Mouse (Mus musculus): ENCODE data around the gene Olfr523. TPM values are rescaled to one million over a fixed set of nuclear protein-coding genes. Genes with fewer than 3 reads are reported as not detected.
A peak's percentile ranks its signal among the peaks of the same experiment; 100 is the strongest.

Olfr523 gene
- not detected in 2 replicates for total RNA-seq (2017)

- no peak for ATAC-seq (replicated peaks; ENCODE audit: low read depth, poor library complexity, severe bottlenecking)
Observed at GRCm38 (mm10) chr7:140172936-140173335, at the start of gene Olfr523. TSS of gene Olfr523 (plus strand) at chr7:140173217.

GRCm38 (mm10) chr7:140124382-140124781 is 48.6 kb upstream of the Olfr523 start:
- ATAC-seq (replicated peaks; ENCODE audit: low read depth, poor library complexity, severe bottlenecking): no peak

DNA sequence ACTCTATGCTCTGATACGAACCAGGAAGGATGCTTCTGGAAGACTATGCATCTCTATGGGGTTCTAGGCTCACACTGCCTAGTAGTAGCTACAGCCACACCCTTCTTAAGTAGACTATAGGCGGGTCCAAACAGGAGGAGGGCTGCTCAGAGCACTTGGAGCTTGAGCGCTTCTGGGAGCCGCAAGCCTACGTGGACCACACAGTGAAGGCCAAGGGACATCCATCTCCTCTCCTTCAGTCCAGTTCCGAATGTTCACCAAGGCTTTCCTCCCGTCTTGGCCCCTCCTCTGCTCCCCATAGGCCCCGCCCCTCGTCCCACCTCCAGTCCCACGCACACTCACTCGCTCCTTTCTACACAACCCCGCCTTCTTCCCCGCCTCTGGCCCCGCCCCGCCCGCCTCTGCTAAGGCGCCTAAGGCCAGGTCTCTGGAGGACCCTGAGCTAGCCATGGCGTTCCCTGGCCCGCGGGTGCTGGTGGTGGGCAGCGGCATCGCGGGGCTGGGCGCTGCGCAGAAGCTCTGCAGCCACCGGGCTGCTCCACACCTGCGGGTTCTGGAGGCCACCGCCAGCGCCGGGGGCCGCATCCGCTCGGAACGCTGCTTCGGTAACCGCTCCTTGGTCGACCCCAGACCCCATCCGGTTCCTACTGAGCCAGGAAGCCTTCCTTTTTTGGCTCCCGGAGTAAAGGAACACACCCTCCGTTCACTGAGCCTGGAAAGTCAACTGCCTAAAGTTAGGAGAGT is 47.6 kb upstream of the Olfr523 start:
- ATAC-seq (replicated peaks; ENCODE audit: low read depth, poor library complexity, severe bottlenecking): peak; percentile 95

- ATAC-seq (replicated peaks; ENCODE audit: low read depth, poor library complexity, severe bottlenecking): no peak
Observed at GRCm38 (mm10) chr7:140126022-140126350, 47.0 kb upstream of the Olfr523 start.

GRCm38 (mm10) chr7:140126934-140127333 is 46.1 kb upstream of the Olfr523 start:
- ATAC-seq (replicated peaks; ENCODE audit: low read depth, poor library complexity, severe bottlenecking): no peak

DNA sequence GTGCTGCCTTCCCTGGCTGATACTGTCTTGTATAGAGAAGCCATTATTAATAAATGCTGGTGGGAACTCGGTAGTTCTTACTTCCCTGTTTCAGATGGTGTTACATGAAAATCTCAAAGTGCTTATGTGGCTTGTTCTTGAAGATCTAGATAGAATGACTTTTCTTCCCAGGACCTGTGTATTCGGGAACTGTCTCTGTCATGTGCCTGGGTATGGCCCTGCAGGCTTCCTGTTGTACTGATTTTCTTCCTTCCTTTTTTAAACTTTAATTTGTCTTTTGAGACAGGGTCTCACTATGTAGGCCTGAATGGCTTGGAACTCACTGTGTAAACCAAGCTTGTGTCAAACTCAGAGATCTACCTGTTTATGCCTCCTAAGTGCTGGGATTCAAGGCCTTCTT is 45.1 kb upstream of the Olfr523 start:
- ATAC-seq (replicated peaks; ENCODE audit: low read depth, poor library complexity, severe bottlenecking): no peak

- ATAC-seq (replicated peaks; ENCODE audit: low read depth, poor library complexity, severe bottlenecking): peak; percentile 77
Observed at GRCm38 (mm10) chr7:140132184-140132583, 40.8 kb upstream of the Olfr523 start.

GRCm38 (mm10) chr7:140134033-140134432 is 39.0 kb upstream of the Olfr523 start:
- ATAC-seq (replicated peaks; ENCODE audit: low read depth, poor library complexity, severe bottlenecking): peak; percentile 64

- no peak for ATAC-seq (replicated peaks; ENCODE audit: low read depth, poor library complexity, severe bottlenecking)
Observed at GRCm38 (mm10) chr7:140135106-140135770, 37.8 kb upstream of the Olfr523 start.

- peak; percentile 70 for ATAC-seq (replicated peaks; ENCODE audit: low read depth, poor library complexity, severe bottlenecking)
Observed at GRCm38 (mm10) chr7:140137135-140138020, 35.6 kb upstream of the Olfr523 start, which contains the start of gene Mtg1. TSS of gene Mtg1 (plus strand) at chr7:140137564.

- no peak for ATAC-seq (replicated peaks; ENCODE audit: low read depth, poor library complexity, severe bottlenecking)
Observed at GRCm38 (mm10) chr7:140138021-140138310, 35.1 kb upstream of the Olfr523 start.

DNA sequence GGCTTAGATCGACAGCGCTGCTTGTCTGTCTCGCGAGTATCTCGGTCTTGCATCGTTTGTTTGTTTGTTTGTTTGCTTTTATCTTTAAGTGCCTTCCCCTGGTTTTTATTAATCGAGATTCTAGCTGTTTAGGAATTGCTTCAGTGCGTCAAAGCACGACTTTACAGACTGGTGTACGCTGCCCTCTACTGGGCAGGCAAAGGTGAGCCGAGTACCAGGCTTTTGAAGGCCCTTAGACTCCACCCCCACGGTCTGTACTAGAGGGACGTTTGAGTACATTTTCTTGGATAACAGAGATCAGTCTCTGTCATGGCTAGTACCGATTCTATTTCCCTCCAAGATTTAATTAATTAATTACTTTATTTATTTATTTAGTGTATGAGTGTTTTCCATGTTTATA is 31.7 kb upstream of the Olfr523 start:
- peak; percentile 65 for ATAC-seq (replicated peaks; ENCODE audit: low read depth, poor library complexity, severe bottlenecking)

- no peak for ATAC-seq (replicated peaks; ENCODE audit: low read depth, poor library complexity, severe bottlenecking)
Observed at GRCm38 (mm10) chr7:140144550-140144949, 28.5 kb upstream of the Olfr523 start.

DNA sequence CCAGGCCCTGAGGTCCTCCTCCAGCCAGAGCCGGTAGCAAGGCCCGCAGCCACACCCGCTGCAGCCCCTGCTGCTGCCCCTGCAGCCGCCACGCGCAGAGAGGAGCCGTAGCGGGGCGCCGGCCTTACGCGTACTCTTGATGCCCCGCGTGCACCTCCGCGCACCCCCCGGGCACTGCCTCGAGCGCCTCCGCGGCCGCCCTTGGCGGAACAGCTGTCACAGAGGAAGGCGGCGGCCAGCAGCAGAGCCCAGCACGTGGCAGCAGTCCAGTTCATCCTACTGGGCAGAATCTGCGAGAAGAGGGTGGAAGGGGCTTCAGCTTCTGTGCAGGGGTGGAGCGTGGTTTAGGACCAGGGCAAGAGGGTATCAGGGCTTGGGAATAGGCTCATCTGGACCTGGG is 19.6 kb upstream of the Olfr523 start:
- ATAC-seq (replicated peaks; ENCODE audit: low read depth, poor library complexity, severe bottlenecking): 0 out of 2 replicates have a peak, but pooled peaks have one; percentile 39

DNA sequence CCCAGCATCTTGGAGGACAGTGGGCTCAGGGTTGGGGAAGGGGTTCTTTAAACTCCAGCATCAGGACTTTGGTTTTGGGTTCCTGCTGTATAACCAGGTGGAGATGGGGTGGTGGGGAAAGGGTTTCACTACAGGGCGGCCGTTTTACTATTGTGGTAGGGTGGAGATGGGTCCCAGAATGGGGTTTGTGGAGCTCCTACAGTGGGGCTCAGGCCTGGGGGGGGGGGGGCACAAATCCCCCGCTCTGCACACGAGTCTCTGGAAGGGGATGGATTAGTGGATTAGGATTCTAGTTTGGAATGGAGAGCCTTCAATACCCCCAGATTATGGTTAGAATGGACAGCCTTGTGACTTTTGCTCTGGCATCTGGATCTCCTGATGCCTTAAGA is 19.2 kb upstream of the Olfr523 start:
- no peak for ATAC-seq (replicated peaks; ENCODE audit: low read depth, poor library complexity, severe bottlenecking)

DNA sequence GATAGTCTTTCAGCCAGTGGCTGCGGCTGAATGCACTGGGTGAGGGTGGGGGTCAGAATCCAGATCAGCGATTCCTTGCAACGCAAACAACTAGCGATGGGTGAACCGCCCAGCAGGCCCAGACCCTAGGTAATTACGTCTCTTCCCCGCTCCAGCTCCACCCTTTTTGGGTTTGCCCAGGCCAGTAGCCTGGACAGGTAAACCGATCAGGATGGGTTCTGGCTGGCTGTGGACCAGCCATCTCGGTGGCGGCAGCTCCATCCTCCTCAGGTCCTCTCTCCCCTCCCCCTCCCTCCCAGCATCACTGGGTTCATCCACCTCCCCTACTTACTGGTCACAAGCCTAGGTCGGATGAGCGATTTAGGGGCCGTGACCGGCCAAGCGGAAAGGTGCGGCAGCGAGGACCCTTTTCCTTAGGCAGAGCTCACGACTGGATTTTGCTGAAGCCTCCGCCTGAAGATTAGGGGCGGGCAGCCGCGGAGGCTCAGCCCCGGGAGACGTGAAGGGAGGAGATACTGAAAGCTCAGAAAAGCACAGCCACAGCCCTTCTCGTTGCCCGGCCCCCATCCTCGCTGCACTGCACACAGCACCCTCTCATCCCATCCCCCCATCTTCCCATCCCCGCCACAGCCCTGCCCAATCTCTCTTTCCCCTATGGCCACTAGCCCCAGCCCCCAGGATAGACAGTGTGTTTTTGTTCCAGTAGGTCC is 18.6 kb upstream of the Olfr523 start, which contains the start of gene Sprn:
TSS of gene Sprn (minus strand) at position 660 of the 710 bp plus-strand sequence.
- 0 out of 2 replicates have a peak, but pooled peaks have one; percentile 5 for ATAC-seq (replicated peaks; ENCODE audit: low read depth, poor library complexity, severe bottlenecking)

- no peak for ATAC-seq (replicated peaks; ENCODE audit: low read depth, poor library complexity, severe bottlenecking)
Observed at GRCm38 (mm10) chr7:140160363-140160762, 12.7 kb upstream of the Olfr523 start.

GRCm38 (mm10) chr7:140164664-140165063 is 8.4 kb upstream of the Olfr523 start, which contains the start of gene Olfr522:
TSS of gene Olfr522 (minus strand) at chr7:140164764.
- ATAC-seq (replicated peaks; ENCODE audit: low read depth, poor library complexity, severe bottlenecking): no peak

GRCm38 (mm10) chr7:140167950-140168349 is 5.1 kb upstream of the Olfr523 start:
- ATAC-seq (replicated peaks; ENCODE audit: low read depth, poor library complexity, severe bottlenecking): no peak

DNA sequence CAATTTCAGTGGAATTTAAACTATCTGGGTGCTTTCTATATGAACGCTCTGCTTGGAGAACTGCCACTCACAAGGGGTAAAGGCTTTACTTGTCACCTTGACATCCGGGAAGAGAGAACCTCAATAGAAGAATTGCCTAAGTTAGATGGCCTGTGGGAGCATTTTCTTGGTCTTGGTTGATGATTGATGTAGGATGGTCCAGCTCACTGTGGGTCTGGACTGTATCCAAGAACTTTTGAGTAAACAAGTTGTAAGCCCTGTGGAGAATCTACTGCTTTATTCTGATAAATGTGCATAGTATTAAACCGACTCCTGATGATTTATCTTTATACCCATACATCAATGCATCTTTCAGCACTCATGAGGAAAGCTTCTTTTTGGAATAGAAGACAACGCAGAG is 3.6 kb upstream of the Olfr523 start:
- ATAC-seq (replicated peaks; ENCODE audit: low read depth, poor library complexity, severe bottlenecking): no peak

All from common myeloid progenitor, adult 5-6 weeks (primary cell).